Mouse (Mus musculus) MEL (cell line): Measurements from ENCODE around the gene Guk1.
A peak's percentile ranks its signal among the peaks of the same experiment; 100 is the strongest.

ENCODE experiments used
- CTCF ChIP-seq, 3 experiments: IDR thresholded peaks in 2 of 3; conservative IDR thresholded peaks in 1 of 3; 2 replicates each; pipeline ENCODE4 v1.5.1; 2011 to 2012; ENCODE audit warnings: low read length in 3 of 3, low read depth in 2 of 3, mild to moderate bottlenecking in 2 of 3, improper control_type of control experiment in 1 of 3, inconsistent platforms in 1 of 3, mixed read lengths in 1 of 3, moderate library complexity in 1 of 3; ENCODE audit not compliant: control insufficient read depth in 1 of 3, insufficient read depth in 1 of 3, poor library complexity in 1 of 3, severe bottlenecking in 1 of 3
- E2F4 ChIP-seq: IDR thresholded peaks from 2 replicates; pipeline ENCODE4 v1.6.1; 2011; ENCODE audit warnings: low read depth, low read length, improper control_type of control experiment, borderline replicate concordance
- JUND ChIP-seq: IDR thresholded peaks from 2 replicates; pipeline ENCODE4 v1.6.1; 2011; ENCODE audit warnings: low read depth, mild to moderate bottlenecking, improper control_type of control experiment, low read length
- MAFK ChIP-seq: IDR thresholded peaks from 2 replicates; pipeline ENCODE4 v1.6.1; 2011; ENCODE audit warnings: low read depth, mild to moderate bottlenecking, low read length, improper control_type of control experiment, borderline replicate concordance
- POLR2A ChIP-seq, 2 experiments: IDR thresholded peaks; 2 replicates each; pipeline ENCODE4 v1.6.1; 2011 to 2012; ENCODE audit warnings: low read length in 2 of 2, mild to moderate bottlenecking in 2 of 2, control low read depth in 1 of 2, improper control_type of control experiment in 1 of 2, low read depth in 1 of 2, moderate library complexity in 1 of 2; ENCODE audit not compliant: control insufficient read depth in 1 of 2, insufficient read depth in 1 of 2, poor library complexity in 1 of 2
- TAL1 ChIP-seq: IDR thresholded peaks from 2 replicates; pipeline ENCODE4 v1.6.1; 2012; ENCODE audit warnings: mild to moderate bottlenecking, inconsistent platforms, low read length, moderate library complexity, mixed read lengths
- TCF12 ChIP-seq: IDR thresholded peaks from 2 replicates; pipeline ENCODE4 v1.6.1; 2014; ENCODE audit warnings: low read depth, mild to moderate bottlenecking, inconsistent platforms, low read length, improper control_type of control experiment, moderate library complexity
- ZKSCAN1 ChIP-seq: IDR thresholded peaks from 2 replicates; pipeline ENCODE4 v1.6.1; 2012; ENCODE audit warnings: low read depth, mild to moderate bottlenecking, inconsistent platforms, low read length, improper control_type of control experiment, moderate library complexity

- no peak for TF ChIP-seq ZKSCAN1
- no peak for TF ChIP-seq MAFK
- TF ChIP-seq CTCF (IDR thresholded peaks at IDR 0.05 in 2 of 3, conservative IDR thresholded peaks at IDR 0.05 in 1 of 3; ENCODE audit: control insufficient read depth in 1 of 3, insufficient read depth in 1 of 3, low read depth in 2 of 3, low read length in 3 of 3, poor library complexity in 1 of 3, severe bottlenecking in 1 of 3): no peak
- peak; percentile 48 for TF ChIP-seq TAL1
- no peak; a peak in 1 of 4 replicates for TF ChIP-seq POLR2A (IDR thresholded peaks at IDR 0.05; ENCODE audit: control insufficient read depth in 1 of 2, insufficient read depth in 1 of 2, low read depth in 1 of 2, low read length in 2 of 2, poor library complexity in 1 of 2)
- TF ChIP-seq E2F4: no peak
- no peak for TF ChIP-seq JUND
- TF ChIP-seq TCF12: no peak
Measured at GRCm38 (mm10) chr11:59224470-59224869, 32.5 kb upstream of the Guk1 start.
